Mouse (Mus musculus) liver, embryonic 14 days (tissue): ENCODE data around the gene Serpina1a. TPM values are rescaled to one million over a fixed set of nuclear protein-coding genes. Genes with fewer than 3 reads are reported as not detected.

Source experiments
- polyA plus RNA-seq: library from polyadenylated mRNA; depleted of rRNA; stranded (reverse); fragments of >200 nt; gene quantifications from 2 replicates; pipeline ENCODE4 v1.2.3, GENCODE M21; 2012; rRNA removed

Gene Serpina1a
- 440 and 515 TPM in 2 replicates for polyA plus RNA-seq

DNA sequence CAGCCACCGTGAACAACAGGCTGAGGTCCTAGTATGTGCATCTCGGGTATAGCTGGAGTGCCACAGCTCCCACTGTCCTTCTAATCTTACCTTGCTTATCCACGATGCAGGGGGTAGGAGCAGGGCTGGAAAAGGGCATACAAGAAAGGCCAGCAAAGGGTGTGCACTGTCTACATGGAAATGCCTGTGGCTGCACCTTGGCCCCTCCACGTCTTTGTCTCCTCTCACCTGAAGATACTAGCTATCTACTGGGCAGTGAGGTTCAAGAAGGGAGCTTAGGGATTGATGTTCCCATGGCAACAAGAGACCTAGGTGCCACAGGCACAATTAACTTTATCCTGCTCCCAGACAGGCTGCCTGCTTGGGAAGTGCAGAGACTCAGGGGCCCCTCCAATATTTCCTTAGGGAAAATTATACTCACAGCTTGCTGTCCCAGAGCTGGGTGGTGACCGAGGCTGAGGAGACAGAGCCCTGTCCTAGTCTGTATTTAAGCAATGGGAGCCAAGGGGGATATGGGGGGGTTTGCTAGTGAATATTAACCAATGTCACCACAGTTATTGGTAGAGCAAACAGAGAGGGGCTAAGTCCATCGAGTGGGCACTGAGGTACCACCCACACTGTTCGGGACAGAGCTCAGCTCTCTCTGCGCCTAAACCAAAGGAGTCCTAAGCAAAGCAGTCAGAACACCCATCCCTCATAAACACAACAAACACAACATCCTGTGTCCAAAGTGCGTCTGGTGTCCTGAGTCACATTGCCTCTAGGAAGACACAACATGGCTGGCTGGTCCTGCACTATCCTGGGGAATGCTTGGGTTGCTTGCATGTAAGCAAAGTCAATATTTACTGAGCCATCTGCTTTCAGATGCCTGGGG, at the start of gene Serpina1a:
Gene Serpina1a, minus strand, starts transcription at position 462 of the 874 bp plus-strand sequence.

DNA sequence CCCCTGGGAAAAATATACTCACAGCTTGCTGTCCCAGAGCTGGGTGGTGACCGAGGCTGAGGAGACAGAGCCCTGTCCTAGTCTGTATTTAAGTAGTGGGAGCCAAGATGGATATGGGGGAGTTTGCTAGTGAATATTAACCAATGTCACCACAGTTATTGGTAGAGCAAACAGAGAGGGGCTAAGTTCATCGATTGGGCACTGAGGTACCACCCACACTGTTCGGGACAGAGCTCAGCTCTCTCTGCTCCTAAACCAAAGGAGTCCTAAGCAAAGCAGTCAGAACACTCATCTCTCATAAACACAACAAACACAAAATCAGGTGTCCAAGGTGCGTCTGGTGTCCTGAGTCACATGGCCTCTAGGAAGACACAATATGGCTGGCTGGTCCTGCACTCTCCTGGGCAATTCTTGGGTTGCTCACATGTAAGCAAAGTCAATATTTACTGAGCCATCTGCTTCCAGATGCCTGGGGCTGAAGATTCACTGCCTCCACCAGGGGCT, 41.5 kb upstream of the Serpina1a start, which contains the start of gene Serpina1c:
Gene Serpina1c, minus strand, starts transcription at position 51 of the 504 bp plus-strand sequence.

DNA sequence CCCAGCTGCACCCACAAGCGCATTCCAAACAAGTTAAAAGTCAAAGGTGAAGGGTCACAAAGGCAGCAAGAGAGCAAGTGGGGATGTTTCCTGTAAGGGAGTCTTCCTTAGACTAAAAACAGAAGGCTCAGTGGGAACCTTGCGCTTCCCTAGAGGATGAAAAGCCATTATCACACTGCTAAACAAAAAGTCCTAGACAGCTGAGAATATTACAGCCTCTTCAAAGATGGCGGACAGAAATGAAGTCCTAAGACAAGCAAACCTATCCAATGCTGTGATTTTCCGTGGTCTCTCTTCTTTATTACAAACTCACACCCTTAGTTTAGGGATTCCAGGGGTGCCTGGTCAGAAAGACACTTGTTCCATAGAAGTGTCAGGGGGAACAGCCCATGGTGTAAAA, 33.1 kb downstream of the Serpina1a start, which contains the start of gene Serpina1b:
Gene Serpina1b, minus strand, starts transcription at position 101 of the 400 bp plus-strand sequence.

Other genes with a start within 250 kb of the Serpina1a start
- gene Serpina10, start 232.1 kb downstream of the Serpina1a start, polyA plus RNA-seq: 25.2 and 27.9 TPM in 2 replicates
- 769 and 833 TPM in 2 replicates for gene Serpina6, start 206.3 kb downstream of the Serpina1a start, polyA plus RNA-seq
- 0.06 and 0.07 TPM in 2 replicates for gene Serpina16, start 187.4 kb downstream of the Serpina1a start, polyA plus RNA-seq
- not detected in 2 replicates for gene Serpina1f, start 168.0 kb downstream of the Serpina1a start, polyA plus RNA-seq
- 148 and 176 TPM in 2 replicates for gene Serpina1d, start 90.0 kb downstream of the Serpina1a start, polyA plus RNA-seq
- gene Serpina1b, start 33.2 kb downstream of the Serpina1a start, polyA plus RNA-seq: 761 and 786 TPM in 2 replicates
- gene Serpina1c, start 41.3 kb upstream of the Serpina1a start, polyA plus RNA-seq: 147 and 183 TPM in 2 replicates
- 147 and 187 TPM in 2 replicates for gene Serpina1e, start 95.4 kb upstream of the Serpina1a start, polyA plus RNA-seq
- 6.6 and 8.5 TPM in 2 replicates for gene Serpina11, start 126.4 kb upstream of the Serpina1a start, polyA plus RNA-seq
- gene Serpina9, start 150.2 kb upstream of the Serpina1a start, polyA plus RNA-seq: not detected in 2 replicates
- 0.01 TPM in 2 replicates for gene Serpina12, start 180.9 kb upstream of the Serpina1a start, polyA plus RNA-seq
- gene Serpina5, start 237.6 kb upstream of the Serpina1a start, polyA plus RNA-seq: 0.10 and 0.15 TPM in 2 replicates
- gene Serpina3a, start 249.2 kb upstream of the Serpina1a start, polyA plus RNA-seq: not detected in 2 replicates